Mouse (Mus musculus) thymus, adult 18-20 months (tissue): Measurements from ENCODE around the gene Pnpla2.

Source experiments
- DNase-seq, 2 experiments: peaks; one replicate each; pipeline ENCODE4 v3.0.0; 2022; ENCODE audit warnings: mixed read lengths in 2 of 2

Pnpla2 gene

GRCm38 (mm10) chr7:141451928-141452327 is 3.1 kb upstream of the Pnpla2 start:
- DNase-seq: no peak

- no peak for DNase-seq
Measured at GRCm38 (mm10) chr7:141453636-141454035, 1.4 kb upstream of the Pnpla2 start.

- peak in 1 of 2 experiments; percentile 59 for DNase-seq
Measured at GRCm38 (mm10) chr7:141455610-141456314, 764 bp downstream of the Pnpla2 start.

GRCm38 (mm10) chr7:141456739-141457138 is 1.7 kb downstream of the Pnpla2 start:
- no peak for DNase-seq

- no peak for DNase-seq
Measured at GRCm38 (mm10) chr7:141457236-141457635, 2.2 kb downstream of the Pnpla2 start.

- DNase-seq: no peak
Measured at GRCm38 (mm10) chr7:141457986-141458660, 3.1 kb downstream of the Pnpla2 start.

- no peak for DNase-seq
Measured at GRCm38 (mm10) chr7:141458661-141459060, 3.7 kb downstream of the Pnpla2 start.

GRCm38 (mm10) chr7:141459301-141459711 is 4.3 kb downstream of the Pnpla2 start:
- DNase-seq: no peak

GRCm38 (mm10) chr7:141460001-141460390 is 5.0 kb downstream of the Pnpla2 start:
- DNase-seq: no peak

- DNase-seq: no peak
Measured at GRCm38 (mm10) chr7:141460391-141461113, 5.6 kb downstream of the Pnpla2 start, which contains the start of gene Cracr2b. TSS of gene Cracr2b (plus strand) at chr7:141461094.

- no peak for DNase-seq
Measured at GRCm38 (mm10) chr7:141461521-141462332, 6.7 kb downstream of the Pnpla2 start.

- DNase-seq: no peak
Measured at GRCm38 (mm10) chr7:141462333-141462821, 7.4 kb downstream of the Pnpla2 start.

- no peak for DNase-seq
Measured at GRCm38 (mm10) chr7:141463824-141464602, 9.0 kb downstream of the Pnpla2 start.

GRCm38 (mm10) chr7:141464603-141465201 is 9.7 kb downstream of the Pnpla2 start:
- DNase-seq: no peak

- no peak for DNase-seq
Measured at GRCm38 (mm10) chr7:141465388-141466044, 10.5 kb downstream of the Pnpla2 start.

GRCm38 (mm10) chr7:141466045-141466394 is 11.0 kb downstream of the Pnpla2 start:
- DNase-seq: no peak

- no peak for DNase-seq
Measured at GRCm38 (mm10) chr7:141466607-141467148, 11.7 kb downstream of the Pnpla2 start.

- DNase-seq: peak; percentile 68 to 72
Measured at GRCm38 (mm10) chr7:141467230-141468030, 12.4 kb downstream of the Pnpla2 start, which contains the start of gene Cd151. TSS of gene Cd151 (plus strand) at chr7:141467392.

GRCm38 (mm10) chr7:141468164-141468521 is 13.1 kb downstream of the Pnpla2 start:
- DNase-seq: no peak
